Mouse (Mus musculus) CH12.LX (cell line): Measurements from ENCODE around the gene Sell. TPM values are rescaled to one million over a fixed set of nuclear protein-coding genes. Genes with fewer than 3 reads are reported as not detected.

Experiments used
- DNase-seq: peaks from one replicate; pipeline ENCODE4 v3.0.0-alpha.2; 2013; ENCODE audit errors: extremely low read depth
- H3K27ac ChIP-seq: 2 replicates; pipeline ENCODE4 v1.5.1; 2012; ENCODE audit warnings: low read depth, mild to moderate bottlenecking, control low read depth, moderate library complexity; ENCODE audit not compliant: insufficient read depth
- H3K27me3 ChIP-seq: replicated peaks from 2 replicates; pipeline ENCODE3; 2012; ENCODE audit warnings: inconsistent platforms
- H3K36me3 ChIP-seq, 2 experiments: replicated peaks in 1 of 2; 2 replicates each; pipeline versions ENCODE3 to v1.6.1; 2012; ENCODE audit warnings: inconsistent platforms in 1 of 2, low read length in 1 of 2, mild to moderate bottlenecking in 1 of 2, mixed read lengths in 1 of 2, moderate library complexity in 1 of 2; ENCODE audit not compliant: control insufficient read depth in 1 of 2, insufficient read depth in 1 of 2
- H3K4me1 ChIP-seq, 2 experiments: 2 replicates each; pipeline ENCODE4 v1.6.1; 2012; ENCODE audit warnings: inconsistent platforms in 1 of 2, moderate library complexity in 1 of 2; ENCODE audit not compliant: insufficient read depth in 2 of 2, control insufficient read depth in 1 of 2
- H3K4me2 ChIP-seq: 2 replicates; pipeline ENCODE4 v1.6.1; 2012; ENCODE audit warnings: low read depth, mild to moderate bottlenecking, control low read depth; ENCODE audit not compliant: poor library complexity, insufficient read depth, severe bottlenecking
- H3K4me3 ChIP-seq, 3 experiments: fragments of 150-350 bp in 1 of 3; sonication (generic) in 1 of 3; replicated peaks in 1 of 3; 2 replicates each; pipeline versions ENCODE3 to v1.5.1; 2011 to 2012; ENCODE audit warnings: low read depth in 2 of 3, low read length in 2 of 3, mild to moderate bottlenecking in 2 of 3, moderate library complexity in 2 of 3, control low read depth in 1 of 3, improper control_type of control experiment in 1 of 3, inconsistent platforms in 1 of 3, mixed read lengths in 1 of 3; ENCODE audit not compliant: poor library complexity in 1 of 3
- H3K79me2 ChIP-seq: replicated peaks from 2 replicates; pipeline ENCODE4 v1.6.1; 2012; ENCODE audit warnings: mild to moderate bottlenecking, moderate library complexity; ENCODE audit not compliant: control insufficient read depth, poor library complexity, insufficient read depth, severe bottlenecking; ENCODE audit errors: extremely low read depth
- H3K9ac ChIP-seq: 2 replicates; pipeline ENCODE4 v1.6.1; 2012; ENCODE audit warnings: low read depth, mild to moderate bottlenecking, control low read depth, moderate library complexity; ENCODE audit not compliant: insufficient read depth
- H3K9me3 ChIP-seq: replicated peaks from 2 replicates; pipeline ENCODE3; 2012; ENCODE audit warnings: low read length, inconsistent platforms, mixed read lengths
- BHLHE40 ChIP-seq: IDR thresholded peaks from 2 replicates; pipeline ENCODE4 v1.6.1; 2011; ENCODE audit warnings: mild to moderate bottlenecking, low read depth, low read length, improper control_type of control experiment
- CHD1 ChIP-seq: IDR thresholded peaks from 2 replicates; pipeline ENCODE4 v1.6.1; 2012; ENCODE audit warnings: low read depth, low read length, improper control_type of control experiment, inconsistent platforms
- EP300 ChIP-seq: IDR thresholded peaks from 2 replicates; pipeline ENCODE4 v1.6.1; 2011; ENCODE audit warnings: low read length, improper control_type of control experiment
- ETS1 ChIP-seq: conservative IDR thresholded peaks from 2 replicates; pipeline ENCODE4 v1.6.1; 2012; ENCODE audit warnings: low read depth, mild to moderate bottlenecking, inconsistent platforms, low read length, improper control_type of control experiment, moderate library complexity
- IRF4 ChIP-seq: IDR thresholded peaks from 2 replicates; pipeline ENCODE4 v1.6.1; 2014; ENCODE audit warnings: low read depth, mild to moderate bottlenecking, inconsistent platforms, low read length, improper control_type of control experiment
- JUN ChIP-seq: IDR thresholded peaks from 2 replicates; pipeline ENCODE4 v1.6.1; 2011; ENCODE audit warnings: low read depth, mild to moderate bottlenecking, low read length, improper control_type of control experiment, moderate library complexity; ENCODE audit not compliant: insufficient read depth
- MAFK ChIP-seq: IDR thresholded peaks from 2 replicates; pipeline ENCODE4 v1.6.1; 2011; ENCODE audit warnings: low read length, improper control_type of control experiment; ENCODE audit not compliant: insufficient replicate concordance
- MAX ChIP-seq: IDR thresholded peaks from 2 replicates; pipeline ENCODE4 v1.6.1; 2011; ENCODE audit warnings: low read length, improper control_type of control experiment
- MYC ChIP-seq: IDR thresholded peaks from 2 replicates; pipeline ENCODE4 v1.6.1; 2011; ENCODE audit warnings: low read depth, mild to moderate bottlenecking, improper control_type of control experiment, low read length
- NELFE ChIP-seq: IDR thresholded peaks from 2 replicates; pipeline ENCODE4 v1.6.1; 2011; ENCODE audit warnings: low read depth, low read length, improper control_type of control experiment
- POLR2AphosphoS2 ChIP-seq: IDR thresholded peaks from 2 replicates; pipeline ENCODE4 v1.6.1; 2011; ENCODE audit warnings: low read depth, low read length, improper control_type of control experiment
- SIN3A ChIP-seq: IDR thresholded peaks from 2 replicates; pipeline ENCODE4 v1.6.1; 2012; ENCODE audit warnings: low read length, improper control_type of control experiment, inconsistent platforms
- SMC3 ChIP-seq: IDR thresholded peaks from 2 replicates; pipeline ENCODE4 v1.6.1; 2011; ENCODE audit warnings: low read depth, low read length, improper control_type of control experiment
- TCF12 ChIP-seq: IDR thresholded peaks from 2 replicates; pipeline ENCODE4 v1.6.1; 2014; ENCODE audit warnings: low read depth, mild to moderate bottlenecking, inconsistent platforms, low read length, improper control_type of control experiment
- UBTF ChIP-seq: IDR thresholded peaks from 2 replicates; pipeline ENCODE4 v1.6.1; 2012; ENCODE audit warnings: low read depth, mild to moderate bottlenecking, inconsistent platforms, low read length, improper control_type of control experiment, moderate library complexity
- USF2 ChIP-seq: conservative IDR thresholded peaks from 2 replicates; pipeline ENCODE4 v1.6.1; 2011; ENCODE audit warnings: low read depth, low read length, improper control_type of control experiment
- ZKSCAN1 ChIP-seq: IDR thresholded peaks from 2 replicates; pipeline ENCODE4 v1.6.1; 2012; ENCODE audit warnings: low read depth, inconsistent platforms, low read length, improper control_type of control experiment, borderline replicate concordance
- ZMIZ1 ChIP-seq: IDR thresholded peaks from 2 replicates; pipeline ENCODE4 v1.6.1; 2012; ENCODE audit warnings: low read depth, mild to moderate bottlenecking, inconsistent platforms, low read length, improper control_type of control experiment
- ZNF384 ChIP-seq: IDR thresholded peaks from 2 replicates; pipeline ENCODE4 v1.6.1; 2012; ENCODE audit warnings: low read depth, low read length, improper control_type of control experiment, inconsistent platforms
- dilution Hi-C: fragments of 300-500 bp; cut with MboI; formaldehyde crosslinking; loops from 2 replicates; pipeline ENCODE4 v1.14.3; 2020; ENCODE audit warnings: low sequenced_read_pairs; ENCODE audit not compliant: extremely low pct_unique_long_range_greater_than_20kb, extremely low pct_ligation_motif_present
- in situ Hi-C: fragments of 300-500 bp; cut with MboI; formaldehyde crosslinking; loops from 3 replicates; pipeline ENCODE4 v1.14.3; 2019; ENCODE audit warnings: low sequenced_read_pairs, low pct_ligation_motif_present, low pct_unique_long_range_greater_than_20kb, mixed read lengths
- polyA plus RNA-seq: library from polyadenylated mRNA; unstranded; fragments of >175 nt; gene quantifications from 2 replicates; pipeline ENCODE4 v1.2.1, GENCODE M21; 2012; ENCODE audit warnings: low read depth; ENCODE audit not compliant: insufficient read length
- total RNA-seq, 2 experiments: library from RNA; depleted of rRNA; stranded (reverse); fragments of 300-350 nt in 1 of 2; fragments of >200 nt in 1 of 2; gene quantifications; 2 replicates each; pipeline ENCODE4 v1.2.3; 2012 to 2014

The Sell gene
- total and polyA plus RNA-seq, 3 experiments = not detected

- Histone ChIP-seq H3K4me2 (no peak overlapping the region), H3K27me3 (no peaks in the 10 kb centered on the region), H3K4me3 (no peak overlapping the region), H3K9me3 (peaks cover 8% of the 10 kb centered on the region), H3K79me2 (no peaks in the 10 kb centered on the region), H3K9ac (no peak overlapping the region), H3K36me3 (no peaks in the 10 kb centered on the region), H3K4me1 (no peaks in the 10 kb centered on the region), H3K27ac (no peak overlapping the region)
- no peak for DNase-seq
- TF ChIP-seq SMC3 = no peak
- no peak for TF ChIP-seq MYC
- TF ChIP-seq ZNF384 = no peak
- TF ChIP-seq BHLHE40 = no peak
- no peak for TF ChIP-seq USF2
- TF ChIP-seq TCF12 = no peak
- TF ChIP-seq UBTF = no peak
- no peak for TF ChIP-seq ZMIZ1
- TF ChIP-seq ETS1 = no peak
- no peak for TF ChIP-seq IRF4
- no peak for TF ChIP-seq JUN
- no peak for TF ChIP-seq POLR2AphosphoS2
- no peak for TF ChIP-seq NELFE
- TF ChIP-seq MAFK = no peak
- no peak for TF ChIP-seq EP300
- TF ChIP-seq SIN3A = no peak
- TF ChIP-seq ZKSCAN1 = no peak
- in situ Hi-C loops (no loop called here), dilution Hi-C loops (no loop called here)
Measured at GRCm38 (mm10) chr1:164040385-164041135, 21.2 kb upstream of the Sell start.

- in situ Hi-C loops (no loop called here), dilution Hi-C loops (no loop called here)
- Histone ChIP-seq H3K4me1 (no peaks in the 10 kb centered on the region), H3K9me3 (no peaks in the 10 kb centered on the region), H3K4me2 (no peak overlapping the region), H3K79me2 (no peaks in the 10 kb centered on the region), H3K9ac (no peak overlapping the region), H3K36me3 (no peaks in the 10 kb centered on the region), H3K4me3 (no peak overlapping the region), H3K27me3 (no peaks in the 10 kb centered on the region), H3K27ac (no peak overlapping the region)
- no peak for DNase-seq
- no peak for TF ChIP-seq CHD1
- TF ChIP-seq USF2 = no peak
- TF ChIP-seq ZKSCAN1 = no peak
- TF ChIP-seq TCF12 = no peak
- no peak for TF ChIP-seq EP300
- no peak for TF ChIP-seq MAX
Measured at GRCm38 (mm10) chr1:164043549-164043948, 18.2 kb upstream of the Sell start.
